Mouse (Mus musculus): ENCODE results near the gene Rpl3. TPM values are rescaled to one million over a fixed set of nuclear protein-coding genes. Genes with fewer than 3 reads are reported as not detected.

The Rpl3 gene
- 1,038 and 1,063 TPM in 2 replicates for polyA plus RNA-seq (2012; rRNA removed)

GRCm38 (mm10) chr15:80091121-80091955, at the start of gene Rpl3, which contains the start of gene Syngr1:
Gene Rpl3 (minus strand): TSS chr15:80091868.
Gene Syngr1 (plus strand): TSS chr15:80091334.

GRCm38 (mm10) chr15:80132993-80133586, 41.4 kb upstream of the Rpl3 start, which contains the start of gene Tab1:
Gene Tab1 (plus strand): TSS chr15:80133127.

Other genes with a start within 250 kb of the Rpl3 start
- 7.2 and 8.8 TPM in 2 replicates for gene Apobec3, start 200.2 kb downstream of the Rpl3 start, polyA plus RNA-seq (2012; rRNA removed)
- 12.1 and 13.0 TPM in 2 replicates for gene Cbx7, start 120.7 kb downstream of the Rpl3 start, polyA plus RNA-seq (2012; rRNA removed)
- 10.8 and 12.8 TPM in 2 replicates for gene Pdgfb, start 76.9 kb downstream of the Rpl3 start, polyA plus RNA-seq (2012; rRNA removed)
- 48.6 and 57.1 TPM in 2 replicates for gene Syngr1, start 534 bp downstream of the Rpl3 start, polyA plus RNA-seq (2012; rRNA removed)
- gene Tab1, start 41.3 kb upstream of the Rpl3 start, polyA plus RNA-seq (2012; rRNA removed), result 44.6 and 48.4 TPM in 2 replicates
- gene Mgat3, start 81.9 kb upstream of the Rpl3 start, polyA plus RNA-seq (2012; rRNA removed), result 41.9 and 43.1 TPM in 2 replicates
- 15.4 and 15.8 TPM in 2 replicates for gene Mief1, start 142.2 kb upstream of the Rpl3 start, polyA plus RNA-seq (2012; rRNA removed)
- not detected in 2 replicates for gene AC140267.1, start 144.0 kb upstream of the Rpl3 start, polyA plus RNA-seq (2012; rRNA removed)
- gene Atf4, start 163.3 kb upstream of the Rpl3 start, polyA plus RNA-seq (2012; rRNA removed), result 252 and 295 TPM in 2 replicates
- 52.0 and 55.4 TPM in 2 replicates for gene Rps19bp1, start 172.4 kb upstream of the Rpl3 start, polyA plus RNA-seq (2012; rRNA removed)
- gene Cacna1i, start 195.4 kb upstream of the Rpl3 start, polyA plus RNA-seq (2012; rRNA removed), result 3.1 and 3.2 TPM in 2 replicates